Mouse (Mus musculus): ENCODE data around the gene 1700025G04Rik. TPM values are rescaled to one million over a fixed set of nuclear protein-coding genes. Genes with fewer than 3 reads are reported as not detected.
"Not testable (repeated sequence)": the region's sequence is repeated elsewhere in the genome, so short reads cannot be mapped to it uniquely, and the experiment has no call there.

The 1700025G04Rik gene
- polyA plus RNA-seq, 1 experiment from 2014 or later = 38.4 TPM

GRCm38 (mm10) chr1:151855561-151855960, 234.4 kb downstream of the 1700025G04Rik start:
- Histone ChIP-seq H3K4me1 (no peaks in the 10 kb centered on the region), H3K4me3 (no peak overlapping the region), H3K9ac (replicated peaks) (no peak overlapping the region), H3K27me3 (no peaks in the 10 kb centered on the region), H3K36me3 (no peaks in the 10 kb centered on the region), H3K27ac (replicated peaks) (no peak overlapping the region), H3K9me3 (no peaks in the 10 kb centered on the region), H3K4me2 (replicated peaks) (no peak overlapping the region)
- 71% methylated on average over 1 of the region's 1 CpGs for WGBS
- ATAC-seq (ENCODE audit: low FRiP score, low read depth) = no peak

- Histone ChIP-seq H3K4me1 (no peaks in the 10 kb centered on the region), H3K9ac (replicated peaks) (no peak overlapping the region), H3K9me3 (no peaks in the 10 kb centered on the region), H3K4me3 (no peak overlapping the region), H3K27ac (replicated peaks) (no peak overlapping the region), H3K27me3 (no peaks in the 10 kb centered on the region), H3K4me2 (replicated peaks) (no peak overlapping the region), H3K36me3 (no peaks in the 10 kb centered on the region)
- no peak for ATAC-seq (ENCODE audit: low FRiP score, low read depth)
- 20% methylated on average over 3 of the region's 3 CpGs for WGBS
These were observed 237.9 kb downstream of the 1700025G04Rik start for GRCm38 (mm10) chr1:151851976-151852375.

GRCm38 (mm10) chr1:151851051-151851848, 238.7 kb downstream of the 1700025G04Rik start:
- ATAC-seq (ENCODE audit: low FRiP score, low read depth) = no peak
- Histone ChIP-seq H3K9ac (replicated peaks) (no peak overlapping the region), H3K9me3 (no peaks in the 10 kb centered on the region), H3K36me3 (no peaks in the 10 kb centered on the region), H3K4me1 (no peaks in the 10 kb centered on the region), H3K4me2 (replicated peaks) (no peak overlapping the region), H3K27me3 (no peaks in the 10 kb centered on the region), H3K27ac (replicated peaks) (no peak overlapping the region), H3K4me3 (no peak overlapping the region)
- WGBS = 85% methylated on average over 20 of the region's 20 CpGs

GRCm38 (mm10) chr1:151849993-151850608, 239.8 kb downstream of the 1700025G04Rik start:
- Histone ChIP-seq H3K36me3 (no peaks in the 10 kb centered on the region), H3K9me3 (no peaks in the 10 kb centered on the region), H3K4me2 (replicated peaks) (no peak overlapping the region), H3K4me1 (no peaks in the 10 kb centered on the region), H3K4me3 (no peak overlapping the region), H3K9ac (replicated peaks) (no peak overlapping the region), H3K27me3 (no peaks in the 10 kb centered on the region), H3K27ac (replicated peaks) (no peak overlapping the region)
- ATAC-seq (ENCODE audit: low FRiP score, low read depth) = no peak
- WGBS = 85% methylated on average over 16 of the region's 16 CpGs

- no peak for ATAC-seq (ENCODE audit: low FRiP score, low read depth)
- no peaks in the 10 kb centered on the region for H3K4me1 ChIP-seq
- H3K27me3 ChIP-seq = no peaks in the 10 kb centered on the region
- H3K27ac ChIP-seq (replicated peaks) = no peak overlapping the region
- H3K4me3 ChIP-seq = no peak overlapping the region
- H3K4me2 ChIP-seq (replicated peaks) = no peak overlapping the region
- WGBS = 97% methylated on average over 2 of the region's 2 CpGs
- no peaks in the 10 kb centered on the region for H3K9me3 ChIP-seq
- H3K36me3 ChIP-seq = no peaks in the 10 kb centered on the region
- no peak overlapping the region for H3K9ac ChIP-seq (replicated peaks)
These were observed 241.6 kb downstream of the 1700025G04Rik start for GRCm38 (mm10) chr1:151848286-151848685.

GRCm38 (mm10) chr1:151845926-151846782, 243.8 kb downstream of the 1700025G04Rik start:
- Histone ChIP-seq H3K27ac (replicated peaks) (no peak overlapping the region), H3K9ac (replicated peaks) (no peak overlapping the region), H3K4me3 (no peak overlapping the region), H3K4me1 (no peaks in the 10 kb centered on the region), H3K36me3 (no peaks in the 10 kb centered on the region), H3K27me3 (no peaks in the 10 kb centered on the region), H3K4me2 (replicated peaks) (no peak overlapping the region), H3K9me3 (no peaks in the 10 kb centered on the region)
- WGBS = 66% methylated on average over 19 of the region's 19 CpGs
- ATAC-seq (ENCODE audit: low FRiP score, low read depth) = peak; percentile 38; the same call in 1 of the 2 replicates

- no peak for ATAC-seq (ENCODE audit: low FRiP score, low read depth)
These were observed 244.6 kb downstream of the 1700025G04Rik start for GRCm38 (mm10) chr1:151845252-151845832.

GRCm38 (mm10) chr1:151840345-151840744, 249.6 kb downstream of the 1700025G04Rik start:
- H3K9me3 ChIP-seq; ATAC-seq (ENCODE audit: low FRiP score, low read depth); H3K4me2 ChIP-seq (replicated peaks); H3K4me3 ChIP-seq; H3K27me3 ChIP-seq; H3K27ac ChIP-seq (replicated peaks); H3K36me3 ChIP-seq; H3K9ac ChIP-seq (replicated peaks); H3K4me1 ChIP-seq: not testable (repeated sequence)
- 100% methylated on average over 1 of the region's 1 CpGs for WGBS

More at GRCm38 (mm10) chr1:151845252-151845832, 244.6 kb downstream of the 1700025G04Rik start:
- H3K9me3 ChIP-seq = no peaks in the 10 kb centered on the region
- 76% methylated on average over 17 of the region's 17 CpGs for WGBS
- no peak overlapping the region for H3K27ac ChIP-seq (replicated peaks)
- H3K4me1 ChIP-seq = no peaks in the 10 kb centered on the region
- no peaks in the 10 kb centered on the region for H3K27me3 ChIP-seq
- H3K36me3 ChIP-seq = no peaks in the 10 kb centered on the region
- H3K9ac ChIP-seq (replicated peaks) = no peak overlapping the region
- H3K4me3 ChIP-seq = no peak overlapping the region
- no peak overlapping the region for H3K4me2 ChIP-seq (replicated peaks)

GRCm38 (mm10) chr1:151835261-151835660, 254.7 kb downstream of the 1700025G04Rik start:
- Histone ChIP-seq H3K27me3 (no peaks in the 10 kb centered on the region), H3K4me3 (no peak overlapping the region), H3K9ac (replicated peaks) (no peak overlapping the region), H3K9me3 (0 out of 2 replicates have a peak, but pooled peaks cover 13% of the 10 kb centered on the region), H3K4me2 (replicated peaks) (no peak overlapping the region), H3K36me3 (no peaks in the 10 kb centered on the region), H3K4me1 (no peaks in the 10 kb centered on the region), H3K27ac (replicated peaks) (no peak overlapping the region)
- 95% methylated on average over 4 of the region's 4 CpGs for WGBS
- no peak for ATAC-seq (ENCODE audit: low FRiP score, low read depth)

- H3K36me3 ChIP-seq = no peaks in the 10 kb centered on the region
- H3K4me2 ChIP-seq (replicated peaks) = no peak overlapping the region
- no peak for ATAC-seq (ENCODE audit: low FRiP score, low read depth)
- WGBS = 79% methylated on average over 3 of the region's 3 CpGs
- no peak overlapping the region for H3K27ac ChIP-seq (replicated peaks)
- H3K4me3 ChIP-seq = no peak overlapping the region
- no peaks in the 10 kb centered on the region for H3K27me3 ChIP-seq
- H3K4me1 ChIP-seq = no peaks in the 10 kb centered on the region
- 0 out of 2 replicates have a peak, but pooled peaks cover 13% of the 10 kb centered on the region for H3K9me3 ChIP-seq
- H3K9ac ChIP-seq (replicated peaks) = no peak overlapping the region
These were observed 258.1 kb downstream of the 1700025G04Rik start for GRCm38 (mm10) chr1:151831791-151832190.

GRCm38 (mm10) chr1:151825065-151825464, 264.9 kb downstream of the 1700025G04Rik start:
- WGBS = 88% methylated on average over 7 of the region's 7 CpGs
- Histone ChIP-seq H3K4me2 (replicated peaks) (no peak overlapping the region), H3K4me1 (no peaks in the 10 kb centered on the region), H3K9me3 (no peaks in the 10 kb centered on the region), H3K36me3 (no peaks in the 10 kb centered on the region), H3K4me3 (no peak overlapping the region), H3K27ac (replicated peaks) (no peak overlapping the region), H3K9ac (replicated peaks) (no peak overlapping the region), H3K27me3 (no peaks in the 10 kb centered on the region)
- ATAC-seq (ENCODE audit: low FRiP score, low read depth) = no peak
